1 mouse cellular context compared by ENCODE assay signal in genomic region chr2:180257963-180258865, GRCm38 (mm10).
TF ChIP-seq lines count a peak whose summit lies in the region.

No protein-coding gene starts in this region.

TF ChIP-seq in CH12.LX, 34 proteins besides CTCF, POLR2A, EP300 and RAD21:
- TF ChIP-seq MYC (IDR thresholded peaks at IDR 0.05; ENCODE audit: low read depth, low read length) (0 out of 2 replicates have a peak, but pooled peaks have one; percentile 2), NELFE (IDR thresholded peaks at IDR 0.05; ENCODE audit: low read depth, low read length) (no peak), IRF4 (IDR thresholded peaks at IDR 0.05; ENCODE audit: low read depth, low read length) (no peak)
TF ChIP-seq in CH12.LX: peak in this region for 1.
